Mouse (Mus musculus) heart, adult 2 months (tissue): ENCODE measurements around the gene Mex3a. TPM values are rescaled to one million over a fixed set of nuclear protein-coding genes. Genes with fewer than 3 reads are reported as not detected.
A peak's percentile ranks its signal among the peaks of the same experiment; 100 is the strongest.

Experiments used
- DNase-seq, 2 experiments: peaks; one replicate each; pipeline ENCODE4 v3.0.0; 2021
- H3K27ac ChIP-seq: fragments of 200-600 bp; 2 replicates; pipeline ENCODE4 v1.8.1; 2022
- H3K27me3 ChIP-seq: fragments of 200-500 bp; 2 replicates; pipeline ENCODE4 v1.6.1; 2012; ENCODE audit warnings: mild to moderate bottlenecking, low read length, inconsistent platforms, mixed read lengths; ENCODE audit not compliant: control insufficient read depth, insufficient read depth
- H3K36me3 ChIP-seq: fragments of 200-500 bp; 2 replicates; pipeline ENCODE4 v1.6.1; 2012; ENCODE audit warnings: low read length, inconsistent platforms; ENCODE audit not compliant: control insufficient read depth, insufficient read depth
- H3K4me1 ChIP-seq: fragments of 200-500 bp; 2 replicates; pipeline ENCODE4 v1.6.1; 2011; ENCODE audit warnings: low read length; ENCODE audit not compliant: control insufficient read depth, insufficient read depth
- H3K4me3 ChIP-seq: fragments of 200-600 bp; 2 replicates; pipeline ENCODE4 v1.8.1; 2022
- H3K79me2 ChIP-seq: fragments of 200-500 bp; replicated peaks from 2 replicates; pipeline ENCODE4 v1.6.1; 2012; ENCODE audit warnings: mild to moderate bottlenecking, inconsistent platforms, low read length, moderate library complexity, mixed read lengths; ENCODE audit not compliant: control insufficient read depth, insufficient read depth
- H3K9ac ChIP-seq: fragments of 200-500 bp; 2 replicates; pipeline ENCODE4 v1.6.1; 2012; ENCODE audit warnings: low read depth, mild to moderate bottlenecking, control low read depth, inconsistent platforms, low read length, mixed read lengths
- CTCF ChIP-seq: fragments of 200-600 bp; IDR thresholded peaks from 2 replicates; pipeline ENCODE4 v1.8.1; 2022; ENCODE audit warnings: antibody characterized with exemption, mild to moderate bottlenecking, moderate library complexity
- EP300 ChIP-seq: fragments of 200-500 bp; IDR thresholded peaks from 2 replicates; pipeline ENCODE4 v1.6.1; 2011; ENCODE audit warnings: low read depth, low read length, control low read depth; ENCODE audit not compliant: insufficient read depth
- POLR2A ChIP-seq: fragments of 200-500 bp; IDR thresholded peaks from 2 replicates; pipeline ENCODE4 v1.6.1; 2011; ENCODE audit warnings: mild to moderate bottlenecking, low read depth, low read length, control low read depth; ENCODE audit not compliant: insufficient read depth
- WGBS: fragments of 180-500 bp; shearing (Covaris S2); methylation state at CpG from one replicate; pipeline ENCODE4 v1.1.7; 2018; 5-methylcytosine and 5-hydroxymethylcytosine counted together
- intact Hi-C: fragments of 180-260 bp; cut with DNase I; formaldehyde crosslinking; loops from one replicate; pipeline ENCODE4 v1.15.1; 2025
- polyA plus RNA-seq: library from polyadenylated mRNA; depleted of rRNA; stranded (reverse); fragments of >200 nt; gene quantifications from 2 replicates; pipeline ENCODE4 v1.2.3, GENCODE M21; 2012
- total RNA-seq, 2 experiments: library from RNA; stranded (reverse); gene quantifications; 2 replicates each; pipeline ENCODE4 v1.2.3; 2021

The Mex3a gene
- total and polyA plus RNA-seq, 3 experiments = 0.27 to 0.45 (median 0.42) TPM

- Histone ChIP-seq H3K27me3 (no peaks in the 10 kb centered on the region), H3K9ac (no peak overlapping the region), H3K36me3 (peaks cover 4% of the 10 kb centered on the region), H3K4me1 (peaks cover 9% of the 10 kb centered on the region), H3K4me3 (no peak overlapping the region; the same call in 1 of the 2 replicates), H3K79me2 (0 out of 2 replicates have a peak, but pooled peaks cover 2% of the 10 kb centered on the region), H3K27ac (peak overlapping the region; percentile 94)
- TF ChIP-seq EP300 = no peak
- TF ChIP-seq CTCF = no peak
- TF ChIP-seq POLR2A = no peak
- no peak for DNase-seq
- intact Hi-C loops = no loop called here
- WGBS = 8% methylated on average over 4 of the region's 4 CpGs
These were observed 28.7 kb upstream of the Mex3a start for GRCm38 (mm10) chr3:88503505-88503863.

GRCm38 (mm10) chr3:88503881-88504746 lies 28.1 kb upstream of the Mex3a start:
- peak overlapping the region; percentile 94 for H3K27ac ChIP-seq
- TF ChIP-seq EP300 (no peak), POLR2A (no peak), CTCF (no peak)
- H3K4me1 ChIP-seq = peaks cover 9% of the 10 kb centered on the region
- WGBS = 56% methylated on average over 8 of the region's 8 CpGs
- H3K9ac ChIP-seq = no peak overlapping the region
- intact Hi-C loops = no loop called here
- 0 out of 2 replicates have a peak, but pooled peaks cover 2% of the 10 kb centered on the region for H3K79me2 ChIP-seq
- H3K4me3 ChIP-seq = no peak overlapping the region
- no peaks in the 10 kb centered on the region for H3K27me3 ChIP-seq
- DNase-seq = no peak
- peaks cover 4% of the 10 kb centered on the region for H3K36me3 ChIP-seq

DNA sequence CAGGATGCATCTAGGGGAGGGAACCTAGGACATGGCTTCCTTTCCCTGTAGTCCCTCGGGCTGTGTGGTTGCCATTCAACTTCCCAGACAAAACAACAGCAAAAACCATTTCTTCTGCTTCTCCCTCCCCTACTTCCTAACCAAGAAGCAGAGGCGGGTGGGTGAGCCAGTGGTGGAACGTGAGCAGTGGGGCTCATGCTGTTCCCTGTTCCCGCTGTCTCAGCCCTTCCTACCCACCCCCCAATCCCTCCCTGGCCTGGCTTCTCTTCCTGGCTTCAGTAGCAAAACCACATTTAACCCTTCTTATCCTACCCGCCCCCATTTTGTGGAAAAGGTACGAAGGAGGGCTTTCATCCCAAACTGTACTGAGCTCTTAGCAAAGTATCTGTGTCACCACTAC lies 27.1 kb upstream of the Mex3a start:
- H3K4me3 ChIP-seq = no peak overlapping the region
- H3K27ac ChIP-seq = no peak overlapping the region
- H3K36me3 ChIP-seq = peaks cover 4% of the 10 kb centered on the region
- WGBS = 73% methylated on average over 6 of the region's 6 CpGs
- intact Hi-C loops = no loop called here
- TF ChIP-seq EP300 = no peak
- TF ChIP-seq CTCF = no peak
- no peak for TF ChIP-seq POLR2A
- H3K9ac ChIP-seq = no peak overlapping the region
- 0 out of 2 replicates have a peak, but pooled peaks cover 2% of the 10 kb centered on the region for H3K79me2 ChIP-seq
- no peaks in the 10 kb centered on the region for H3K27me3 ChIP-seq
- no peak for DNase-seq
- H3K4me1 ChIP-seq = peaks cover 9% of the 10 kb centered on the region

- intact Hi-C loops = no loop called here
- no peaks in the 10 kb centered on the region for H3K27me3 ChIP-seq
- H3K9ac ChIP-seq = no peak overlapping the region
- peaks cover 10% of the 10 kb centered on the region for H3K4me1 ChIP-seq
- no peak overlapping the region for H3K27ac ChIP-seq
- 72% methylated on average over 7 of the region's 7 CpGs for WGBS
- no peaks in the 10 kb centered on the region for H3K79me2 ChIP-seq
- H3K36me3 ChIP-seq = peaks cover 4% of the 10 kb centered on the region
- H3K4me3 ChIP-seq = no peak overlapping the region
- no peak for TF ChIP-seq POLR2A
- no peak for TF ChIP-seq EP300
- no peak for TF ChIP-seq CTCF
- no peak for DNase-seq
These were observed 26.4 kb upstream of the Mex3a start for GRCm38 (mm10) chr3:88505765-88506164.

DNA sequence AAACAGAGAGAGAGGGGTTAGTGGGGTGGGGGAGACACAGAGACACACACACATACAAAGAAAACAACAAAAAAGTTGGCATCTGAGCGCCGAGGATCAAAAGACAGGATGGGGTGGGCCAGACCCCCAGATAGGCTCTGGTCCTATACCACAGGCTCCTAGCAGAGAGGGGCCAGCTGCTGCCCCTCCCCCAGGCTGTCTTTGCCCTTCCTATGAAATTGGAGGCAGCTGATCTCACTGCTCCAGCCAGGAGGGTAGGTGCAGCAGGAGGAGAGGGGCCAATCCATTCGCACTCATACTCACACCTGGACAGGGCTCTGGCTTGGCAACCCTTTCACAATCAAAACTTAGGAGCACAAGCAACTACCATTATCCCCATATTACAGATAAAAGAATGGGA lies 22.9 kb upstream of the Mex3a start:
- DNase-seq = no peak
- no peaks in the 10 kb centered on the region for H3K79me2 ChIP-seq
- H3K27ac ChIP-seq = peak overlapping the region; percentile 80
- TF ChIP-seq EP300 (no peak), CTCF (no peak), POLR2A (no peak)
- peaks cover 12% of the 10 kb centered on the region for H3K4me1 ChIP-seq
- no peaks in the 10 kb centered on the region for H3K36me3 ChIP-seq
- intact Hi-C loops = loop anchor here (2.0 kb wide), 1 partner anchor 16 kb away; no protein-coding TSS in a partner anchor
- H3K27me3 ChIP-seq = no peaks in the 10 kb centered on the region
- peak overlapping the region; percentile 60 for H3K4me3 ChIP-seq
- WGBS = 69% methylated on average over 3 of the region's 3 CpGs
- H3K9ac ChIP-seq = 0 out of 2 replicates have a peak overlapping the region, but pooled peaks have one; percentile 17
